Mouse (Mus musculus) CH12.LX (cell line): ENCODE results near the gene Slc22a4. TPM values are rescaled to one million over a fixed set of nuclear protein-coding genes. Genes with fewer than 3 reads are reported as not detected.
"Not testable (repeated sequence)": the region's sequence is repeated elsewhere in the genome, so short reads cannot be mapped to it uniquely, and the experiment has no call there.

Experiments used
- DNase-seq: peaks from one replicate; pipeline ENCODE4 v3.0.0-alpha.2; 2013; ENCODE audit errors: extremely low read depth
- H3K27ac ChIP-seq: 2 replicates; pipeline ENCODE4 v1.5.1; 2012; ENCODE audit warnings: low read depth, mild to moderate bottlenecking, control low read depth, moderate library complexity; ENCODE audit not compliant: insufficient read depth
- H3K27me3 ChIP-seq: replicated peaks from 2 replicates; pipeline ENCODE3; 2012; ENCODE audit warnings: inconsistent platforms
- H3K36me3 ChIP-seq, 2 experiments: replicated peaks in 1 of 2; 2 replicates each; pipeline versions ENCODE3 to v1.6.1; 2012; ENCODE audit warnings: inconsistent platforms in 1 of 2, low read length in 1 of 2, mild to moderate bottlenecking in 1 of 2, mixed read lengths in 1 of 2, moderate library complexity in 1 of 2; ENCODE audit not compliant: control insufficient read depth in 1 of 2, insufficient read depth in 1 of 2
- H3K4me1 ChIP-seq, 2 experiments: 2 replicates each; pipeline ENCODE4 v1.6.1; 2012; ENCODE audit warnings: inconsistent platforms in 1 of 2, moderate library complexity in 1 of 2; ENCODE audit not compliant: insufficient read depth in 2 of 2, control insufficient read depth in 1 of 2
- H3K4me2 ChIP-seq: 2 replicates; pipeline ENCODE4 v1.6.1; 2012; ENCODE audit warnings: low read depth, mild to moderate bottlenecking, control low read depth; ENCODE audit not compliant: poor library complexity, insufficient read depth, severe bottlenecking
- H3K4me3 ChIP-seq, 3 experiments: fragments of 150-350 bp in 1 of 3; sonication (generic) in 1 of 3; replicated peaks in 1 of 3; 2 replicates each; pipeline versions ENCODE3 to v1.5.1; 2011 to 2012; ENCODE audit warnings: low read depth in 2 of 3, low read length in 2 of 3, mild to moderate bottlenecking in 2 of 3, moderate library complexity in 2 of 3, control low read depth in 1 of 3, improper control_type of control experiment in 1 of 3, inconsistent platforms in 1 of 3, mixed read lengths in 1 of 3; ENCODE audit not compliant: poor library complexity in 1 of 3
- H3K79me2 ChIP-seq: replicated peaks from 2 replicates; pipeline ENCODE4 v1.6.1; 2012; ENCODE audit warnings: mild to moderate bottlenecking, moderate library complexity; ENCODE audit not compliant: control insufficient read depth, poor library complexity, insufficient read depth, severe bottlenecking; ENCODE audit errors: extremely low read depth
- H3K9ac ChIP-seq: 2 replicates; pipeline ENCODE4 v1.6.1; 2012; ENCODE audit warnings: low read depth, mild to moderate bottlenecking, control low read depth, moderate library complexity; ENCODE audit not compliant: insufficient read depth
- H3K9me3 ChIP-seq: replicated peaks from 2 replicates; pipeline ENCODE3; 2012; ENCODE audit warnings: low read length, inconsistent platforms, mixed read lengths
- E2F4 ChIP-seq: IDR thresholded peaks from 2 replicates; pipeline ENCODE4 v1.6.1; 2011; ENCODE audit warnings: low read depth, low read length, improper control_type of control experiment; ENCODE audit not compliant: insufficient replicate concordance
- EP300 ChIP-seq: IDR thresholded peaks from 2 replicates; pipeline ENCODE4 v1.6.1; 2011; ENCODE audit warnings: low read length, improper control_type of control experiment
- JUN ChIP-seq: IDR thresholded peaks from 2 replicates; pipeline ENCODE4 v1.6.1; 2011; ENCODE audit warnings: low read depth, mild to moderate bottlenecking, low read length, improper control_type of control experiment, moderate library complexity; ENCODE audit not compliant: insufficient read depth
- KAT2A ChIP-seq: IDR thresholded peaks from 2 replicates; pipeline ENCODE4 v1.6.1; 2012; ENCODE audit warnings: low read length, improper control_type of control experiment, inconsistent platforms; ENCODE audit not compliant: insufficient replicate concordance
- MAX ChIP-seq: IDR thresholded peaks from 2 replicates; pipeline ENCODE4 v1.6.1; 2011; ENCODE audit warnings: low read length, improper control_type of control experiment
- MEF2A ChIP-seq: IDR thresholded peaks from 2 replicates; pipeline ENCODE4 v1.6.1; 2014; ENCODE audit warnings: low read depth, mild to moderate bottlenecking, inconsistent platforms, low read length, improper control_type of control experiment, borderline replicate concordance
- NELFE ChIP-seq: IDR thresholded peaks from 2 replicates; pipeline ENCODE4 v1.6.1; 2011; ENCODE audit warnings: low read depth, low read length, improper control_type of control experiment
- NRF1 ChIP-seq: IDR thresholded peaks from 2 replicates; pipeline ENCODE4 v1.6.1; 2014; ENCODE audit warnings: low read depth, mild to moderate bottlenecking, inconsistent platforms, low read length, improper control_type of control experiment, moderate library complexity
- PAX5 ChIP-seq: IDR thresholded peaks from 2 replicates; pipeline ENCODE4 v1.6.1; 2012; ENCODE audit warnings: low read length, inconsistent platforms, mixed read lengths
- RCOR1 ChIP-seq: conservative IDR thresholded peaks from 2 replicates; pipeline ENCODE4 v1.6.1; 2012; ENCODE audit warnings: low read depth, mild to moderate bottlenecking, inconsistent platforms, low read length, improper control_type of control experiment
- TCF12 ChIP-seq: IDR thresholded peaks from 2 replicates; pipeline ENCODE4 v1.6.1; 2014; ENCODE audit warnings: low read depth, mild to moderate bottlenecking, inconsistent platforms, low read length, improper control_type of control experiment
- UBTF ChIP-seq: IDR thresholded peaks from 2 replicates; pipeline ENCODE4 v1.6.1; 2012; ENCODE audit warnings: low read depth, mild to moderate bottlenecking, inconsistent platforms, low read length, improper control_type of control experiment, moderate library complexity
- USF2 ChIP-seq: conservative IDR thresholded peaks from 2 replicates; pipeline ENCODE4 v1.6.1; 2011; ENCODE audit warnings: low read depth, low read length, improper control_type of control experiment
- ZMIZ1 ChIP-seq: IDR thresholded peaks from 2 replicates; pipeline ENCODE4 v1.6.1; 2012; ENCODE audit warnings: low read depth, mild to moderate bottlenecking, inconsistent platforms, low read length, improper control_type of control experiment
- dilution Hi-C: fragments of 300-500 bp; cut with MboI; formaldehyde crosslinking; loops from 2 replicates; pipeline ENCODE4 v1.14.3; 2020; ENCODE audit warnings: low sequenced_read_pairs; ENCODE audit not compliant: extremely low pct_unique_long_range_greater_than_20kb, extremely low pct_ligation_motif_present
- in situ Hi-C: fragments of 300-500 bp; cut with MboI; formaldehyde crosslinking; loops from 3 replicates; pipeline ENCODE4 v1.14.3; 2019; ENCODE audit warnings: low sequenced_read_pairs, low pct_ligation_motif_present, low pct_unique_long_range_greater_than_20kb, mixed read lengths
- polyA plus RNA-seq: library from polyadenylated mRNA; unstranded; fragments of >175 nt; gene quantifications from 2 replicates; pipeline ENCODE4 v1.2.1, GENCODE M21; 2012; ENCODE audit warnings: low read depth; ENCODE audit not compliant: insufficient read length
- total RNA-seq, 2 experiments: library from RNA; depleted of rRNA; stranded (reverse); fragments of 300-350 nt in 1 of 2; fragments of >200 nt in 1 of 2; gene quantifications; 2 replicates each; pipeline ENCODE4 v1.2.3; 2012 to 2014

Slc22a4 gene
- total and polyA plus RNA-seq, 3 experiments, result not detected

DNA sequence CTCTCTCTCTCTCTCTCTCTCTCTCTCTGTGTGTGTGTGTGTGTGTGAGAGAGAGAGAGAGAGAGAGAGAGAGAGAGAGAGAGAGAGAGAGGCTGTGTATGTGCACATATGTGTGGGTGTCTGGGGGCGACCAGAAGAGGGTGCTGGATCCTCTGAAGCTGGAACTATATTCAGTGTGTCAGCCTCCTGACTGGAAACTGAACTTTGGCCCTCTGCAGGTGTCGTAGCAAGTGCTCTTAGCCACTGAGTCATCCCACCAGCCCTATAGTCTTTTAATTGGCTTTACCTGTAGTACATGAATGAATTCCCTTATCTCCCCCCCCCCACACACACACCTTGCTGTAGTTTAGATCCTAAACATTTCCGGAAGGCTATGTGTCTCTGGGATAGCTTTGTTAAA lies 5.0 kb upstream of the Slc22a4 start:
- in situ Hi-C loops, result loop anchor here (10.0 kb wide), 1 partner anchor 468 kb away; the partner anchor contains the start of gene Kif3a
- dilution Hi-C loops, H3K4me3 ChIP-seq, H3K9ac ChIP-seq, H3K36me3 ChIP-seq, H3K4me1 ChIP-seq, H3K27ac ChIP-seq, H3K27me3 ChIP-seq, H3K4me2 ChIP-seq, H3K79me2 ChIP-seq, DNase-seq, H3K9me3 ChIP-seq: not testable (repeated sequence)

DNA sequence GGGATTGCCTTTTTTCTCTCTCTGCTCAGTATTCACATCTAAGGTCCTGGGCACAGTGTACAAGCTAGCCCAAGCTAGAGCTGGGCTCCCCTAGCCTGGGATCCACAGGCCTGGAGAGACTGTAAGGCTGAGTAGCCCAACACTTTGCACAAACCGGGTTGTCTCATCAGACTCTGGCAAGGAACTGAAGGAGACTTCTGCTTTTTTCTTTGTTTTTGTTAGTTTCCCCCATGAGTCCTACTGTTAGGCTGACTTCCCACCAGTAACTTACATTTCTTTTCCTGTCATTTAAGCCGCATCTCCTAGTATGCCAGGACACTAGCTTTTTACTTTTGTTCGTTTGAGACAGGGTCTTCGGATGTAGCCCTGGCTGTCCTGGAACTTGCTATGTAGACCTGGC lies 1.1 kb upstream of the Slc22a4 start:
- dilution Hi-C loops, result no loop called here
- Histone ChIP-seq H3K9me3 (no peaks in the 10 kb centered on the region), H3K27me3 (peaks cover 14% of the 10 kb centered on the region), H3K4me1 (peaks cover 3 to 8% of the 10 kb centered on the region in 2 experiments; a peak in 2 of 4 replicates), H3K36me3 (no peaks in the 10 kb centered on the region), H3K9ac (no peak overlapping the region), H3K4me2 (no peak overlapping the region), H3K27ac (no peak overlapping the region), H3K4me3 (no peak overlapping the region), H3K79me2 (no peaks in the 10 kb centered on the region)
- TF ChIP-seq KAT2A, result no peak
- no peak for TF ChIP-seq NELFE
- TF ChIP-seq JUN, result no peak
- no peak for TF ChIP-seq EP300
- no peak for TF ChIP-seq USF2
- TF ChIP-seq ZMIZ1, result no peak
- no peak for TF ChIP-seq MEF2A
- TF ChIP-seq PAX5, result no peak
- TF ChIP-seq MAX, result no peak
- TF ChIP-seq RCOR1, result no peak
- TF ChIP-seq E2F4, result no peak
- no peak for TF ChIP-seq TCF12
- no peak for TF ChIP-seq UBTF
- no peak for TF ChIP-seq NRF1
- DNase-seq, result no peak
- in situ Hi-C loops, result no loop called here
